Mouse (Mus musculus) bone marrow, adult 2 months (tissue): ENCODE results near the gene Ptma.

Experiments used
- CTCF ChIP-seq: fragments of 200-500 bp; IDR thresholded peaks from 2 replicates; pipeline ENCODE4 v1.5.1; 2011; ENCODE audit warnings: low read length, control low read depth; ENCODE audit not compliant: control insufficient read depth, insufficient read depth
- POLR2A ChIP-seq: fragments of 200-500 bp; IDR thresholded peaks from 2 replicates; pipeline ENCODE4 v1.6.1; 2011; ENCODE audit warnings: low read depth, mild to moderate bottlenecking, control low read depth, low read length, borderline replicate concordance; ENCODE audit not compliant: control insufficient read depth

- TF ChIP-seq POLR2A = no peak
- no peak for TF ChIP-seq CTCF
These were observed 3.1 kb downstream of the Ptma start for GRCm38 (mm10) chr1:86529590-86529989.
